ENCODE assay signal across 9 mouse cellular contexts in the genomic region with DNA sequence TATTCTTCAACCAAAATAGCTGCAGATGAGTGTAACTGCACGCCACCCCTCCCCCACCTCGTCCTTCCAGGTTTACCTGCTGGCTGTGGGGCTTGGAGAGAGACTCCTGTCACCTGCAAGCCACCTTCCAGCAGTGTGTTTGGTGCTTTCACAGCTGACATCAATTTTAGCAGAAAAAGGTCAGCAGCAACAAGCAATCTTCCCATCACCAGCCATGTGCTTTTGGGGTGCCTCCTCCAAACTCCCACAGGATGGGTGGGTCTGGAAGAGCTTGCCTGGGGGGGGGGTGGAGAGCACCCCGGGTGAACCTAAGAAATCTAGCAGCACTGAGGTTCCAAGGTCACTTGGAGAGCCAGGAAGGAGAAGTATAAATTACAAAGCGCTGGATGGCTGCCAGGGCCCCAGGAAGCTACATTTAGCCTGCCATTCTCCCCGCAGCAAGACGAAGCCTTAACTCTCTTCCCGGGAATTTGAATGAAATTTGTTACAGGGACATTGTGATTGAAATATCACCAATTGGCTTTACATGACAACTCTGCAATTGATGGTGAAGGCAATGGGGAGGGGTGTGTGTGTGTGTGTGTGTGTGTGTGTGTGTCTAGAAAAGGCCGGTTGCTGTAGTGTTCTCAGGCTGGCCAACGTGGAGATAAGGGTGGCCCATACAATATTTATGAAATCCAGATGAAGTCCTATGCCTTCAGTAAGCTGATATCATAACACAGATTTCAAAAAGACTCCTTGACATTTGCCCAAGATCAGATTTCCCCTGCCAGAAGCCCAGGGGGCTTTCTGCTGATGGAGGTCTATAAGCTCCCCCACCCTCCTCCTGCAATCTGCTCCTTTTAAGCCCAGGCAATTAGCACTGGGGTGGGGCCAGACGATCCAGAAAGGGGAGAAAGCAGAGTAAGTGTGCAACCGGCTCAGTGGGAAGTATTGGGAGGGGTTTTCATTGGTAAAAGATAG. TPM values are rescaled to one million over a fixed set of nuclear protein-coding genes. Genes with fewer than 3 reads are reported as not detected.
DNase-seq lines count a peak whose midpoint lies in the region; ATAC-seq and TF ChIP-seq lines count a peak whose summit lies in the region.
"Had no signal": no experiment of that assay in that cellular context is flagged by ENCODE, and none has a peak within 500 bp of the region (broad histone marks: within the 10 kb centered on the region; RNA-seq: fewer than 3 reads in every experiment).

No protein-coding gene starts in this region.

- no peak overlapping the region for H3K4me3 ChIP-seq in hindbrain, embryonic 12.5 days
- no peak overlapping the region for H3K4me3 ChIP-seq in midbrain, embryonic 10.5 days
- H3K4me3 ChIP-seq in layer of hippocampus, adult 2 months, result no peak overlapping the region

- no peaks in the 10 kb centered on the region; the same call in 1 of the 2 replicates for H3K27me3 ChIP-seq in hindbrain, embryonic 12.5 days
- peaks cover 8% of the 10 kb centered on the region; the same call in 1 of the 2 replicates for H3K27me3 ChIP-seq in midbrain, embryonic 10.5 days (ENCODE audit: low read depth, poor library complexity, severe bottlenecking)

- 0 out of 2 replicates have a peak overlapping the region, but pooled peaks have one; percentile 23 for H3K9ac ChIP-seq in hindbrain, embryonic 12.5 days

- H3K4me1 ChIP-seq in hindbrain, embryonic 12.5 days, result peaks cover 37% of the 10 kb centered on the region
- H3K4me1 ChIP-seq in midbrain, embryonic 10.5 days, result peaks cover 32% of the 10 kb centered on the region

- ATAC-seq in hindbrain, embryonic 12.5 days (ENCODE audit: low FRiP score), result peak; percentile 68
- ATAC-seq in CD4-positive, CD25-positive, alpha-beta regulatory T cell, adult 4 months, result no peak
- ATAC-seq: Patski had no signal

- no peak for TF ChIP-seq POLR2A in brain, embryonic 14.5 days (IDR thresholded peaks at IDR 0.05; ENCODE audit: borderline replicate concordance, extremely low read depth, insufficient read depth, insufficient read length, poor library complexity, severe bottlenecking)

- 10% methylated on average over 11 of the region's 11 CpGs for WGBS in hindbrain, embryonic 12.5 days
- 17% methylated on average over 11 of the region's 11 CpGs for WGBS in midbrain, embryonic 10.5 days

- peak overlapping the region; percentile 80 for H3K27ac ChIP-seq in hindbrain, embryonic 12.5 days
- H3K27ac ChIP-seq in midbrain, embryonic 10.5 days (replicated peaks), result 0 out of 2 replicates have a peak overlapping the region, but pooled peaks have one; percentile 53
- no peak overlapping the region for H3K27ac ChIP-seq in layer of hippocampus, adult 2 months

- TF ChIP-seq CTCF in brain, embryonic 14.5 days (IDR thresholded peaks at IDR 0.05; ENCODE audit: borderline replicate concordance, extremely low read depth, insufficient read depth, insufficient read length), result no peak
- TF ChIP-seq CTCF in layer of hippocampus, adult 2 months (conservative IDR thresholded peaks at IDR 0.05), result no peak

- peak overlapping the region; percentile 34 for H3K4me2 ChIP-seq in hindbrain, embryonic 12.5 days (replicated peaks)

- no peaks in the 10 kb centered on the region for H3K9me3 ChIP-seq in hindbrain, embryonic 12.5 days (replicated peaks)
- H3K9me3 ChIP-seq in midbrain, embryonic 10.5 days (replicated peaks), result no peaks in the 10 kb centered on the region

- H3K36me3 ChIP-seq in hindbrain, embryonic 12.5 days, result no peaks in the 10 kb centered on the region
- H3K36me3 ChIP-seq in midbrain, embryonic 10.5 days, result no peaks in the 10 kb centered on the region

- DNase-seq in kidney, adult 18-20 months, result peak; percentile 40
- DNase-seq in kidney, adult 11 months, result no peak
- DNase-seq in brain, embryonic 14.5 days (ENCODE audit: low read depth), result peak; percentile 88
- no peak for DNase-seq in midbrain, embryonic 10.5 days (ENCODE audit: low spot score)
- DNase-seq in frontal cortex, postnatal 14 days (ENCODE audit: low spot score in 2 of 2), result no peak
- DNase-seq in layer of hippocampus, adult 2 months (ENCODE audit: low spot score in 2 of 2), result no peak

RNA-seq across cellular contexts. Expression of gene Chst8, which starts 13.8 kb away (rescaled TPM):
- polyA plus RNA-seq in brain, embryonic 14.5 days (2012; rRNA removed), result 13.3 and 13.6 TPM in 2 replicates
- polyA plus RNA-seq in hindbrain, embryonic 12.5 days (2016; fragmentation: Nextera tagmentation; extraction: Ambion mirVana), result 22.4 and 24.7 TPM in 2 replicates
- 5.3 and 9.5 TPM in 2 replicates for polyA plus RNA-seq in midbrain, embryonic 10.5 days (2016; fragmentation: Nextera tagmentation; extraction: Ambion mirVana)
- 10 to 100 TPM; 25.7 to 39.9 TPM for total RNA-seq in layer of hippocampus, adult 2 months (2021)
- under 1 TPM in 1 of 2 experiments, not detected in 1; 0.15 TPM for polyA plus RNA-seq in CD4-positive, CD25-positive, alpha-beta regulatory T cell, adult 4 months (2017; shearing (Covaris generic))

Comparison
In these comparisons a context has a peak if more than half of its experiments do, and no peak if none do; other contexts are left out.
1. DNase-seq: peak in kidney, adult 18-20 months (single experiment) and brain, embryonic 14.5 days (single experiment); none in kidney, adult 11 months (single experiment), midbrain, embryonic 10.5 days (single experiment), frontal cortex, postnatal 14 days (0 of 2) and layer of hippocampus, adult 2 months (0 of 2).